Mouse (Mus musculus): ENCODE results near the gene Pmpca. TPM values are rescaled to one million over a fixed set of nuclear protein-coding genes. Genes with fewer than 3 reads are reported as not detected.

The Pmpca gene
- polyA plus RNA-seq, 1 experiment = 54.0 TPM

DNA sequence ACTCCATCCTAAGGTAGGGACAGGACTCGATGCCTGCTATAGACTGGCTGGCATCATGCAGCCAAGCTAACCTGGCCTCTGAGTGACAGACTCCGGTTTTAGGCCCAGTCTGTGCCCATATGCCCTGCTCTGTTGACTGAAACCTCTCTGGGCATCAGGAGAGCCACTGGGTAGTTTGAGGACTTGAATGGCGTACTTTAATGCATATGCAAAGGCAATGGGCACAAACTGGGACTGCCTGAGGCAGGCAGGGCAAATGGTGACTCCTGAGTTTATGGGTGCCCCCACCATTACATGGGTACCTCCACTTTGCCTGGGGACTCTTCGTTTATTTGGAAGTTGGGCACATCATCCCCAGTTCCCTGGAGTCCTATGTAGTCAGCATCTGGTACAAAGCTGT lies 57.5 kb downstream of the Pmpca start:
- no peak for DNase-seq
- Histone ChIP-seq H3K4me1 (ENCODE audit: control insufficient read depth, insufficient read depth, low read length) (peaks cover 12% of the 10 kb centered on the region), H3K27me3 (replicated peaks; ENCODE audit: control insufficient read depth, insufficient read depth, low read length) (no peaks in the 10 kb centered on the region), H3K27ac (ENCODE audit: insufficient read depth, low read depth, low read length) (no peak overlapping the region), H3K4me3 (ENCODE audit: insufficient read depth, low read depth, low read length) (peak overlapping the region; percentile 27), H3K36me3 (ENCODE audit: control insufficient read depth, insufficient read depth, low read length) (peaks cover 2% of the 10 kb centered on the region; the same call in 1 of the 2 replicates)
- 58% methylated on average over 4 of the region's 4 CpGs for WGBS
- TF ChIP-seq POLR2A (IDR thresholded peaks at IDR 0.05; ENCODE audit: low read depth, low read length) (no peak), CTCF (conservative IDR thresholded peaks at IDR 0.05; ENCODE audit: insufficient read depth, insufficient read length, low read depth, low read length) (no peak)

Other genes starting within 250 kb of the Pmpca start
- gene Lhx3, start 181.1 kb upstream of the Pmpca start, polyA plus RNA-seq (2012; rRNA removed) = not detected in 2 replicates
- gene Qsox2, start 151.8 kb upstream of the Pmpca start, polyA plus RNA-seq (2012; rRNA removed) = 15.3 and 16.5 TPM in 2 replicates
- gene Ccdc187, start 94.8 kb upstream of the Pmpca start, polyA plus RNA-seq (2012; rRNA removed) = 0.02 and 0.12 TPM in 2 replicates
- gene Gpsm1, start 73.8 kb upstream of the Pmpca start, polyA plus RNA-seq (2012; rRNA removed) = 9.3 and 13.1 TPM in 2 replicates
- gene Dnlz, start 37.2 kb upstream of the Pmpca start, polyA plus RNA-seq (2012; rRNA removed) = 26.9 and 28.8 TPM in 2 replicates
- 2.1 and 2.5 TPM in 2 replicates for gene Card9, start 28.4 kb upstream of the Pmpca start, polyA plus RNA-seq (2012; rRNA removed)
- 21.9 and 25.2 TPM in 2 replicates for gene Snapc4, start 8.7 kb upstream of the Pmpca start, polyA plus RNA-seq (2012; rRNA removed)
- 102 and 110 TPM in 2 replicates for gene Entr1, start within 50 bp of the Pmpca start, polyA plus RNA-seq (2012; rRNA removed)
- gene Inpp5e, start 19.9 kb downstream of the Pmpca start, polyA plus RNA-seq (2012; rRNA removed) = 28.2 and 37.5 TPM in 2 replicates
- 71.1 and 87.5 TPM in 2 replicates for gene Sec16a, start 55.9 kb downstream of the Pmpca start, polyA plus RNA-seq (2012; rRNA removed)
- gene Notch1, start 127.3 kb downstream of the Pmpca start, polyA plus RNA-seq (2012; rRNA removed) = 16.1 and 17.7 TPM in 2 replicates
- 297 and 304 TPM in 2 replicates for gene Egfl7, start 190.7 kb downstream of the Pmpca start, polyA plus RNA-seq (2012; rRNA removed)
- not detected in 2 replicates for gene Gm20532, start 197.3 kb downstream of the Pmpca start, polyA plus RNA-seq (2012; rRNA removed)
- 165 and 192 TPM in 2 replicates for gene Agpat2, start 215.1 kb downstream of the Pmpca start, polyA plus RNA-seq (2012; rRNA removed)
- 12.2 and 14.5 TPM in 2 replicates for gene Fam69b, start 239.1 kb downstream of the Pmpca start, polyA plus RNA-seq (2012; rRNA removed)

All from kidney, adult 2 months (tissue).